Mouse (Mus musculus): ENCODE measurements around the gene Ccdc65. TPM values are rescaled to one million over a fixed set of nuclear protein-coding genes. Genes with fewer than 3 reads are reported as not detected.
A peak's percentile ranks its signal among the peaks of the same experiment; 100 is the strongest.

The Ccdc65 gene
- total and polyA plus RNA-seq, 3 experiments, result 0.13 TPM; not detected in 2

DNA sequence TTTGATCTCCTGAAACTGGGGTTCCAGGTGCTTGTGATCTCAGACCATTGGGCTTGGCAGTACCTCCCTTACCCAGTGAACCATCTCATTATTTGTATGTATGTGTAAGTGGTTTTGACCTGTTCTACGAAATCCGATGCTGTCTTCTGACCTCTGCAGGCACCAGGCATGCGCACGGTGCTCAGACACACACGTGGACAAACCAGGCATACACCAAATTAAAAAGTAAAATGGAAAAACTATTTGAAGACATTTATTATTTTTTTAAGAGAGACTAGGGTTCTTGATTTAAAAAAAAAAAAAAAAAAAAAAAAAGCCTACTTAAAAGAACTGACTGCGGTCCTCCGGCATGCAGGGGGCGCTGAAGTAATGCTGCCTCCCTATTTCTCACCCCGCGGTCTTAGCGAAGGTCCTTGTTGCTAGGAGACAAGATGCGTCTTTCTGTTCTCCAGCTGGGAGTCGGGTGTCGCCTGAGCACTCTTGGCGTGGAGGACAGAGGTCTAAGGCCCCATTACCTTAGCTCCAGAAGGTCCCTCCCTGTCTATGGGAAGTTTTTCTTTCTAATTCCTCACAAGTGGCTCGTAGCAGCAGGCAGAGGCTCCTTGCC is at the start of gene Ccdc65 (continued):
- TF ChIP-seq USF1 (IDR thresholded peaks at IDR 0.05; ENCODE audit: low read depth, low read length) (no peak), UBTF (IDR thresholded peaks at IDR 0.05; ENCODE audit: borderline replicate concordance, insufficient read depth, low read depth, low read length) (no peak)

DNA sequence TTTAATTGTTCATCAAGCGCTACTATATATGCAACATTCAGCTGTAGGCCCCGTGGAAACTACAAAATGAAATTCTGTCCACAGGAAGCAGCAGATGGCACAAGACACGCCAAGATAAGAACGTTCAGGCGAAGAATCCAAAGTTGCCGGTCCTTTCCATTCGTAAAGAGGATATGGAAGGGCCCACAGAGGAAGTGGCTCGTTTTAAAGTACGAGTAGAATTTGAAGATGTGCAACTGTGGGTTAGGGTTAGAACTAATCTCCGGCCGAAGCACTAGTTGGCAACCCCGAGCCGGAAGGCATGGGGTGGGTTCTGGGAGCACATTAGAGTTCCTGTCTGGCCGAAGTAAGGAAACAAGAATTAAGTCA is 45.8 kb upstream of the Ccdc65 start:
- H3K4me3 ChIP-seq (ENCODE audit: control insufficient read depth in 1 of 2, insufficient read depth in 1 of 2, low read depth in 2 of 2, low read length in 2 of 2), result peak overlapping the region; percentile 58 to 83
- peaks cover 8 to 12% of the 10 kb centered on the region in 2 experiments; a peak in 3 of 4 replicates for H3K4me1 ChIP-seq (ENCODE audit: control insufficient read depth in 1 of 2, insufficient read depth in 2 of 2, low read length in 2 of 2)
- H3K79me2 ChIP-seq (ENCODE audit: control insufficient read depth, insufficient read depth, low read length, poor library complexity), result peaks cover 28% of the 10 kb centered on the region
- H3K9ac ChIP-seq (ENCODE audit: control insufficient read depth, low read depth, low read length, poor library complexity, severe bottlenecking), result peak overlapping the region; percentile 92
- TF ChIP-seq MAX (IDR thresholded peaks at IDR 0.05; ENCODE audit: low read length) (no peak), GABPA (IDR thresholded peaks at IDR 0.05; ENCODE audit: low read depth, low read length) (no peak), TCF12 (IDR thresholded peaks at IDR 0.05; ENCODE audit: low read depth, low read length) (peak; percentile 66), ETS1 (IDR thresholded peaks at IDR 0.05; ENCODE audit: low read depth, low read length) (peak; percentile 72), POLR2AphosphoS5 (IDR thresholded peaks at IDR 0.05; ENCODE audit: borderline replicate concordance, low read depth, low read length) (no peak), NELFE (IDR thresholded peaks at IDR 0.05; ENCODE audit: low read depth, low read length) (peak; percentile 61; the same call in 1 of the 2 replicates), JUND (IDR thresholded peaks at IDR 0.05; ENCODE audit: low read depth, low read length) (0 out of 2 replicates have a peak, but pooled peaks have one; percentile 52), POLR2A (IDR thresholded peaks at IDR 0.05; ENCODE audit: control insufficient read depth in 1 of 2, insufficient read depth in 1 of 2, low read depth in 1 of 2, low read length in 2 of 2, poor library complexity in 1 of 2) (peak in 1 of 2 experiments; percentile 79; a peak in 1 of 4 replicates), MEF2A (IDR thresholded peaks at IDR 0.05; ENCODE audit: extremely low read depth, insufficient replicate concordance, low read depth, low read length, poor library complexity, severe bottlenecking) (no peak), TBP (IDR thresholded peaks at IDR 0.05; ENCODE audit: low read depth, low read length) (peak; percentile 75), MXI1 (IDR thresholded peaks at IDR 0.05; ENCODE audit: low read depth, low read length) (0 out of 2 replicates have a peak, but pooled peaks have one; percentile 59), NRF1 (IDR thresholded peaks at IDR 0.05; ENCODE audit: insufficient read depth, low read depth, low read length, poor library complexity, severe bottlenecking) (no peak), POLR2AphosphoS2 (IDR thresholded peaks at IDR 0.05; ENCODE audit: low read length) (0 out of 2 replicates have a peak, but pooled peaks have one; percentile 39), CHD1 (IDR thresholded peaks at IDR 0.05; ENCODE audit: low read depth, low read length) (peak; percentile 94), BHLHE40 (IDR thresholded peaks at IDR 0.05; ENCODE audit: borderline replicate concordance, low read depth, low read length) (peak; percentile 45; the same call in 1 of the 2 replicates), KAT2A (conservative IDR thresholded peaks at IDR 0.05; ENCODE audit: low read depth, low read length) (no peak), ELF1 (IDR thresholded peaks at IDR 0.05; ENCODE audit: low read depth, low read length) (peak; percentile 59; the same call in 1 of the 2 replicates), USF1 (IDR thresholded peaks at IDR 0.05; ENCODE audit: low read depth, low read length) (no peak), ZC3H11A (IDR thresholded peaks at IDR 0.05; ENCODE audit: low read depth, low read length) (no peak), UBTF (IDR thresholded peaks at IDR 0.05; ENCODE audit: borderline replicate concordance, insufficient read depth, low read depth, low read length) (0 out of 2 replicates have a peak, but pooled peaks have one; percentile 5), MYB (IDR thresholded peaks at IDR 0.05; ENCODE audit: low read depth, low read length) (no peak), HCFC1 (IDR thresholded peaks at IDR 0.05; ENCODE audit: low read depth, low read length) (no peak), SIN3A (IDR thresholded peaks at IDR 0.05; ENCODE audit: low read length) (peak; percentile 84), MYC (IDR thresholded peaks at IDR 0.05; ENCODE audit: low read depth, low read length) (peak; percentile 71; the same call in 1 of the 2 replicates), ZMIZ1 (IDR thresholded peaks at IDR 0.05; ENCODE audit: low read depth, low read length) (no peak; the same call in none of the 2 replicates), CHD2 (IDR thresholded peaks at IDR 0.05; ENCODE audit: low read length) (no peak), GATA1 (IDR thresholded peaks at IDR 0.05; ENCODE audit: low read depth, low read length) (peak; percentile 88), EP300 (IDR thresholded peaks at IDR 0.05; ENCODE audit: low read depth in 1 of 2, low read length in 2 of 2) (peak; percentile 47 to 50; a peak in 3 of 4 replicates), TAL1 (IDR thresholded peaks at IDR 0.05; ENCODE audit: low read length) (peak; percentile 92)
- H3K27ac ChIP-seq (ENCODE audit: control insufficient read depth, low read depth, low read length), result peak overlapping the region; percentile 96
- peaks cover 5 to 16% of the 10 kb centered on the region in 2 experiments for H3K36me3 ChIP-seq (ENCODE audit: control insufficient read depth in 1 of 2, insufficient read depth in 2 of 2, low read length in 2 of 2)
- H3K27me3 ChIP-seq (ENCODE audit: control insufficient read depth in 1 of 2, insufficient read depth in 2 of 2, low read length in 2 of 2), result no peaks in the 10 kb centered on the region
- H3K9me3 ChIP-seq (replicated peaks; ENCODE audit: insufficient read depth, low read length), result no peaks in the 10 kb centered on the region
- peak; percentile 92 for DNase-seq (ENCODE audit: low read depth, low spot score)
